Mouse (Mus musculus) embryonic fibroblast, embryonic 13.5 days (primary cell): ENCODE measurements around the gene Stx6. TPM values are rescaled to one million over a fixed set of nuclear protein-coding genes. Genes with fewer than 3 reads are reported as not detected.

Experiments
- H3K27ac ChIP-seq: 2 replicates; pipeline ENCODE4 v1.5.1; 2012; ENCODE audit warnings: low read length, control low read depth, inconsistent platforms; ENCODE audit not compliant: insufficient read depth
- H3K4me1 ChIP-seq: 2 replicates; pipeline ENCODE4 v1.6.1; 2011; ENCODE audit warnings: low read length; ENCODE audit not compliant: control insufficient read depth, insufficient read depth
- H3K4me3 ChIP-seq: 2 replicates; pipeline ENCODE4 v1.5.1; 2011; ENCODE audit warnings: mild to moderate bottlenecking, control low read depth, low read length; ENCODE audit not compliant: insufficient read depth
- CTCF ChIP-seq: IDR thresholded peaks from 2 replicates; pipeline ENCODE4 v1.5.1; 2011; ENCODE audit warnings: mild to moderate bottlenecking, control low read depth, low read length, moderate library complexity, borderline replicate concordance; ENCODE audit not compliant: insufficient read depth
- POLR2A ChIP-seq: IDR thresholded peaks from 2 replicates; pipeline ENCODE4 v1.6.1; 2011; ENCODE audit warnings: low read depth, mild to moderate bottlenecking, control low read depth, low read length, moderate library complexity
- polyA plus RNA-seq: library from polyadenylated mRNA; stranded (reverse); fragments of >200 nt; gene quantifications from 2 replicates; pipeline ENCODE4 v1.2.4, GENCODE M21; 2011; ENCODE audit warnings: low read depth; ENCODE audit not compliant: missing spikeins, insufficient read length

Gene Stx6
- polyA plus RNA-seq, 1 experiment: 54.3 TPM

DNA sequence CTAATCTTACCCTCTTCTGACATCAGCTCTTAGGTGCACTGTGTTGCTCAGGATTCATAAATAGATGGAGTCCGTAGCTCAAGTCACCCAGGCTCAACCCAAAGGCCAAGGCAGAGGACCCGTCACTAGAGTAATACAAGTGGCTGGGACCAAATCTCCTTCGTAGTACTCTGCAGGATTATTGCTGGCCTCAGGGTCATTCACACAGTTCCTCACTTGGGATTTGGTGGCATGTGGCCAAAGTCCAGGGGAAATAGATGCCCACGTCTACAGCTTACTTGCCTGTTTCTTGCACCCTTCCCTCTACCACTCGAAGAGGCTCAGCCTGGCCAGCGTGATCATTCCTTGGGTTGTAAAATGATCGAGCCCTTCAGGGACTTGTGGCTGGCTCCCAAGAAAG lies 55.4 kb downstream of the Stx6 start:
- Histone ChIP-seq H3K27ac (no peak overlapping the region), H3K4me3 (no peak overlapping the region), H3K4me1 (peaks cover 38% of the 10 kb centered on the region)
- no peak for TF ChIP-seq POLR2A
- TF ChIP-seq CTCF: no peak

GRCm38 (mm10) chr1:155215066-155215764 lies 56.7 kb downstream of the Stx6 start:
- peak overlapping the region; percentile 76 for H3K27ac ChIP-seq
- TF ChIP-seq POLR2A (no peak), CTCF (0 out of 2 replicates have a peak, but pooled peaks have one; percentile 28)
- no peak overlapping the region for H3K4me3 ChIP-seq
- peaks cover 38% of the 10 kb centered on the region for H3K4me1 ChIP-seq

GRCm38 (mm10) chr1:155216313-155216712 lies 57.8 kb downstream of the Stx6 start:
- no peak for TF ChIP-seq POLR2A
- no peak for TF ChIP-seq CTCF
- peaks cover 38% of the 10 kb centered on the region for H3K4me1 ChIP-seq
- H3K27ac ChIP-seq: peak overlapping the region; percentile 90

GRCm38 (mm10) chr1:155216844-155217243 lies 58.3 kb downstream of the Stx6 start:
- Histone ChIP-seq H3K4me1 (peaks cover 38% of the 10 kb centered on the region), H3K4me3 (no peak overlapping the region), H3K27ac (peak overlapping the region; percentile 90)
- TF ChIP-seq POLR2A (no peak), CTCF (no peak)

More at GRCm38 (mm10) chr1:155216313-155216712, 57.8 kb downstream of the Stx6 start:
- no peak overlapping the region for H3K4me3 ChIP-seq

DNA sequence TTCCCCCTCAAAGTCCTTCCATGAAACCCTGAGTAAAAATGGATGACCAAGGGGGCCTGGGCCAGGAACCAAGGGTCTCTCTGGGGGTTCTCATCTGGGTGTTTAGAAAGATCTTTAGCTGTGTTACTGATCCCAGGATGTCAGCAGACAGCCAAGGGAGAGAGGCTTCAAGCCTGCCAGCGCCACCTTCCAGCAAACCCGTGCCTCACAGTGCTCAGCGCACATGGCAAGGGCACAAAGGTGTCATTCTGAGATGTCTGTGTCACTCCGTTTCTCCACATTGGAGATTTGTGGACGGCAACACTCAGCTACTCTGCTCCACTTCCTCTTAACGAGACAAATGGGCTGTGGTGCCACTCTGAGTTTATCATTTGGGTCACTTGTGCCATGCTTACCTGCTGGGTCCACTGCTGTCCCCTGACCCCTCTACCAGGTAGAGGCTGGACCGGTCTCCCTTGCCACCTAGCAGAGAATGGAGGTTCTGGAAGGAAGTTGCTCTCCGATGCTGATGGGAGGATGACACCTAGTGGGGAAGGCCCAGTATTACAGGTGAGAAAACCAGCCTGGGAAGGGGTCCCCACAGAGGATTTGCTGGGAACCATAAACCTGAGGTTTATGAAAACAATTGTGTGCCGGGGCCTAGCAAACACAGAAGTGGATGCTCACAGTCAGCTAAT lies 59.5 kb downstream of the Stx6 start:
- Histone ChIP-seq H3K4me3 (no peak overlapping the region), H3K27ac (no peak overlapping the region), H3K4me1 (peaks cover 29% of the 10 kb centered on the region)
- TF ChIP-seq POLR2A (no peak), CTCF (peak; percentile 68; the same call in 1 of the 2 replicates)

- no peak overlapping the region for H3K27ac ChIP-seq
- no peak overlapping the region for H3K4me3 ChIP-seq
- TF ChIP-seq CTCF (no peak), POLR2A (no peak)
- H3K4me1 ChIP-seq: peaks cover 21% of the 10 kb centered on the region
These were observed 60.4 kb downstream of the Stx6 start for GRCm38 (mm10) chr1:155218924-155219323.

DNA sequence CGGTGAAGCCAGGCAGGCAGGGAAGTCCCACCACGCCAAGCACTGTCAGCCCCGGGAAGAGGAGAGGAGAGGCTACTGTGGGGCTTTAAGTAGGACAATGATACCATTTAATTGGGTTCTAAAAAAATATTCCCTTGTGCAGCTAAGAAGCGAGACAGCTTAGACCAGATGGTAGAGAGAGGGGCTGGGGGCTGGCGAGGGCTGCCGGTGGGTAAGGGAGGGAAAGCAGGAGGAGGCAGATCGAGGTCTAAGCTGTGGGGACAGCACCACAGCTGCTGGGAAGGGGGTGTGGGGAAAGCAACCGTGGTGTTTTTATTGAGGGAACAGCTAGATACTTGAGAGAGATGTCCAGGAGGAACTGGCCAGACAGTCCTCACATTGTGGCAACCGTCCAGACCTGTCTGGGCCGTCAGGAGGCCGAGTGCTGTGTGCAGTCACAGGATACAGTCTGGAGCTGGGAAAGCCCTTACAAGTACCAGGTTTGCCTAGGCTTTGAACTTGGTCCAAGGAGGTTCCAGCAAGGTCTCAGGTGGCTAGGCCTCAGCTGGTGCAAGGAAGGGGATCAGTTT lies 63.7 kb downstream of the Stx6 start:
- H3K4me3 ChIP-seq: no peak overlapping the region
- H3K4me1 ChIP-seq: no peaks in the 10 kb centered on the region
- H3K27ac ChIP-seq: no peak overlapping the region
- TF ChIP-seq POLR2A: no peak
- no peak for TF ChIP-seq CTCF

GRCm38 (mm10) chr1:155223036-155223435 lies 64.5 kb downstream of the Stx6 start:
- Histone ChIP-seq H3K4me3 (no peak overlapping the region), H3K27ac (no peak overlapping the region), H3K4me1 (no peaks in the 10 kb centered on the region)
- no peak for TF ChIP-seq POLR2A
- no peak for TF ChIP-seq CTCF

DNA sequence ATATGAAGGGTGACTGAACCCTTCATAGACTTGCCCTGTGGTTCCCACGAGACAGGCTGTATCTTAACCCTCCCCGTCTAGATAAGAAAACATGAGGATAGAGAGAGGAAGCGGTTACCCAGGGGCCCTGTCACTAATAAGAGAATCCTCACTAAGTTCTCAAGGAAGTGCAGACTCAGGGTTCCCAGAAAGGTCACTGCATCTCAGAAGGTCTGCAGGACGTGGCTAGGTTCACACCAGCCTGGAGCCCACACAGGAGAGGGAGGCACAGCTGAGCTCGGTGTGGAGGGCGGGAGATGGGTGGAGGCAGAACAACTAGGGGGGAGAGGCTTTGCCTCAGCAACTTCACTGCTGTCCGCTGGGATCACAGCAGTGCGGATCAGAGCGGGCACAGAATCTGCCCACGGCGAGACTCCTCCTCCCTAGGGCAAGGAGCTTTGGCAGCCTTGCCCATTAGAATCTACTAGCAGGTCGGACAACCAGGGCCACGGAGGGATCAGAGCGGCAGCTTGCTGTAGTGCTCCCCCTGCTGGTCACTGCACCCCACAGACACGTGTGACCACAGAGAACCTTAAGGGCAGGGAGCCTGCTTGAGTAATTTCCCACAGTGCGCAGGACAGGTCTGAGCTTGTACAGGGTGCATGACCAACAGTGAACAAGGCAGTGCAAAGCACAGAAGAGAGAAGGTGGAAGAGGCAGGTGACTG lies 65.5 kb downstream of the Stx6 start:
- TF ChIP-seq CTCF (peak; percentile 98), POLR2A (no peak)
- Histone ChIP-seq H3K4me1 (no peaks in the 10 kb centered on the region), H3K27ac (no peak overlapping the region), H3K4me3 (no peak overlapping the region)
